Mouse (Mus musculus) heart, adult 8-10 months (tissue): ENCODE measurements at regions not wholly inside any gene's neighbourhood (a gene's known extent, or its start where the extent isn't known, plus 50 kb on each side); places are given as distances from the start of the nearest gene placed in this dataset.

ENCODE experiments used
- DNase-seq: peaks from one replicate; pipeline ENCODE4 v3.0.0; 2022; ENCODE audit warnings: low spot score

DNA sequence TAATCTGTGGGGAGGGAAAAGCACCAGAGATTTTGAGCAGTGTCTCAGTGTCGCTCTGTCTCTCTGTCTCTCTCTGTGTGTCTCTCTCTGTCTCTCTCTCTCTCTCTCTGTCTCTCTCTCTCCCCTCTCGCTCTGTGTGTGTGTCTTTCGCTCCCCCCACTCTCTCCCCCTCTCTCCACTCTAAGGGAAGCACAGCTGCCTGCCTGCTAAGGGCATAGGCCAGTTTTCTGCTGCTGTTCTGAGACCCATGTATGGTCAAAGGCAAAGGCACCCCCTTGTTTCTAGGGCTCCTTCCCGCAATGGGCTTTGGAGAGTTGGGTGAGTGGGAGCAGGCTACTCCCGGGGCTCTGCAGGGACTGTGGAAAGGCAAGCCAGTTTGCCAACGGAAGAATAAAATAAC is 192.2 kb downstream of the Lmo4 start:
- DNase-seq, result no peak

DNA sequence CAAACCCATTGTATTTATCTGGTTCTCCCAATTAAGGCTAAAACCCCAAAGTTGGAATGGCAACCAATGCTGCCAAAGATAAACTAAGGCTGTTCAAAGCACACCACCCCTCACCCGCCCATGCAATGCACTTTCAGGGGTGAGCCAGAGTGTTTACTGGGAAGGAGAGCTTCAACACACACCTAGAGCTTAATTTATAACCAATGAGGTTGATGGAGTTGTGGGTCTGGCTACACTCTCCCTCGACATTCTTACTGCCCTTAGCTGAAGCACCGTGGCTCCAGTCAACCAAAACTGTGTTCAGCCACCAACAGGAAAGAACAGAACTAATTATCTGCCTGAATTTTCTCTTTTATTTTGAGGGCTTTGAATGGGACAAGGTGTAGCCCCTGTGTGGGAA is 192.8 kb downstream of the Lmo4 start:
- DNase-seq, result no peak

DNA sequence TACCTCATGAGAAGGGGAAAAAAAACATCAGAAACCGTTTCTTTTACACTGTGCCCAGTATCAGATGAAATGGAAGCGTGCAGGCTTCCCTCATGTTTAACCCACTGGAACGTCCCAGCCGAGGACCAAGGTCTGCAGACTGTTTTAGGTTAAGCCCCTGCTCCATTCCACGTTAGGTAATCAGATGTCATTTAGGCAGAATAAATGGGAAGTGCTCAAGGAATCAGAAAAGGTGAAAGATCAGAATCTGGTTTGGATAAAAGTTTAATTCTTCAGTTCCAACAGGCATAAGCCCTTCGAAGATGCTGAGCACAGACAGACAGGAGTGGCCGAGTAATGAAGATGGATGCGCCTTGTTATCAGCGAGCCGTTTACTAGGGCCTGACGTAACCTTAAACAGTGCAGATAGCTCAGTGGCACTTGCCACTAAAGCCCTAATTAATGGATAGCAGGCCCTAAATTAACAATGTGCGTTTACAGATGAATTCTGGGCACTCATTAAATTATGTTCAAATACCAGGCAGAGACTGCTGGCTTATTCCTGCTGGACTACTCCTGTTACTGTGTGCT is 193.5 kb downstream of the Lmo4 start:
- DNase-seq, result no peak

DNA sequence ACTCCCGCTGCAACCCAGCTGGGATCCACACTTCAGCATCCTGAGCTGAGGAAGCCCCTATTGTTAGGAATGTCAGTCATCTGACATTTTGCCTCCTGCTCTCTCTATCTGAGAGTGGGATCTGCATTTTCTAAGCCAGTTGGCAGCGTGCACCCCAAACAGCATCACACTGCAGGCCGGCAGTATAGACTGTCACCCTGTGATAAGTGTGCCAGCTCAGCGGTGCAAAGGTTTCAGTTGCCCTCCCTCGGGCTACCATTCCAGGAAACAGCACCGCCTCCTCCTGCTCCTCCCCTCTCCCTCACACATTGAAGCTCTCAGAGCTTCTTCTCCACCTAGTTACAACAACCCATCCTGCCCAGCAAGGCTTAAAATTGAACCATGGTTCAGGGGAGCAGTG is 194.5 kb downstream of the Lmo4 start:
- DNase-seq, result no peak

DNA sequence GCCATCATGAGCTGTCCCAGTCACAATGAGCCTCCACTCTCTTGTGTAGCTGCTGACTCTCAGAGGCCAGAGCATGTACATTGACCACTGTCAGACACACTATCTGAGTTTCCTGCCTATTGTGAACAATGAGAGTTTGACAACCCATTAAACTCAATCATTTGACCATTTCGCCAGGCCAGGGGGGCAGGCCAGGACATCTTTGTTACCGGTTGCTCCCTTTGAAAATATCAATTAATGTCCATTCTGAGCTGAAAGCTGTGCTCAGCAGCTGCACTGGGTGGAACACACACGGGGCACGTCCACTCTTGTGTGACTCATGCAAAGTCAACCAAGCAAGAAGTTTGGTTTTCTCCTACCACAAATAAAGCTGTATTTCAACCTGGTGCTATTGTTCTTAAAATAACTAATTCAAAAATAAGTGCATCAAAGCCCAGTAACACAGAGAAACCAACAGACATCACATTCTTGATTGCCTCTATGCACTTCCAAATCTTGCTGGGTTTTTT is 197.9 kb downstream of the Lmo4 start:
- DNase-seq, result no peak

DNA sequence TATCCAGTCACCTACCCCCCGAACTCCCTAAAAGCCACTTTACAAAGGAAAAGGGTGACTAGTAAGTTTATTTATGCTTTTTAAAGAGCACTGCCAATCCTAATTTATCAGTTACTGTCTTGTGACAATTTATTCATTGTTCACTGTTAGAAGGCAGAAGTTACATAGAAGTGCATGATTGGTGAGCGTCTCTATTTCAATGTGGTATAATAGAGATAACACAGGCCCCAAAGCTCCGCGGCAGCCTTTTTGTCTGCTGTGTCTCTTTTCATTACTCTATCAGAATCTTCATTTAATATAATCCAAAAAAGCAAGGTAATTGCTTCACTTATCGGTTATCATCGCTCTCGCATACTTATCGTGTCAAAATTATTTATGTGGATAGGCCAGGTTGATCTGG is 207.1 kb downstream of the Lmo4 start:
- no peak for DNase-seq

DNA sequence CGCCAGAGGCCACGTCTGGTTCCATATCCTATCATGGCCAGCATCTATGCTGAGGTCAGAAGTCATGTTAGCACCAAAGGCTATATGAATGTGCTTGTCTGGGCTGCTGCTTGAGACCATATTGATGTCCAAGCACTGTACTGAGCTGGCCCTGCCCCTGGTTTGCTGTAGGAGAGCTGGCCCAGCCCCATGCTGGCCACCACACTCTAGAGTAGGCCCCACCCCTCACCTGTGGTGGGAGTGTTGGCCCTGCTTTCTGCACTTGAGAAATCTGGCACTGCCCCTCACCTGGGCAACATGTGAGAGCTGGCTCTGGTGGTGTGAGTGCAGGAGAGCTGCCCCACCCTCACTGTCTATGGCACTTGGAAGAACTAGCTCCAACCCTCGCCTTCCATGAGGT is 210.0 kb downstream of the Lmo4 start:
- no peak for DNase-seq

DNA sequence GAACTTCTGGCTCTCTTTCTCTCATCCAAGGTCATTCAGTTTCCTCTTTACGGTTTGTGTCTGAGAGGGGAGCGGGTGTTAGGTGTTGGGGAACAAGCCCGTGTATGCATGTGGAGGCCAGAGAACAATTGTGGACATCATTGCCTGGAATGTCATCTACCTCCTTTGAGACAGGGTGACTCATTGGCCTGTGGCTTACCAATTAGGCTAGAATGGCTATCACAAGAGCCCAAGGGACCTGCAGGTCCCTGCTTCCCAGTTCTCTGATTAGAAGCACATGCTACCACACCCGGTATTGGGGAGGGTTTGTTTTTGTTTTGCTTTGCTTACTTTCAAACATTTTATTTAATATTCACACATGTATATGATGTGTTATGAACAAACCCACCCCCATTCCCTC is 216.0 kb downstream of the Lmo4 start:
- DNase-seq, result no peak

DNA sequence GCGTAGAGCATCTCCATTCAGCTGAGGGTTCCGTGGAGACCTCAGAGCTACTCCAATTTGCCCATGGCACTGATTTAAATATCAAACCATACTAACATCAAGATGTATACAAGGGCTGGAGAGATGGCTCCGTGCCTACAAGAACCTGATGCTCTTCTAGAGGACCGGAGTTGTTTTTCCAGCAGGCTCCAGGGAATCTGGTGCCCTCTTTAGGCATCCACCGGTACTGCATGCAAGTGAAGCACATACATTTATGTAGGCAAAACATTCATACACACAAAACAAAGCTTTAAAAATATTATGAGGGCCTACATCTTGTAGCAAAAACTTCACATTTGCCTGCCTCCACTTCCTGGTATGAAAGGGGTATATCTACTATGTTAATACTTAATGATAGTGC is 217.0 kb downstream of the Lmo4 start:
- DNase-seq, result no peak

DNA sequence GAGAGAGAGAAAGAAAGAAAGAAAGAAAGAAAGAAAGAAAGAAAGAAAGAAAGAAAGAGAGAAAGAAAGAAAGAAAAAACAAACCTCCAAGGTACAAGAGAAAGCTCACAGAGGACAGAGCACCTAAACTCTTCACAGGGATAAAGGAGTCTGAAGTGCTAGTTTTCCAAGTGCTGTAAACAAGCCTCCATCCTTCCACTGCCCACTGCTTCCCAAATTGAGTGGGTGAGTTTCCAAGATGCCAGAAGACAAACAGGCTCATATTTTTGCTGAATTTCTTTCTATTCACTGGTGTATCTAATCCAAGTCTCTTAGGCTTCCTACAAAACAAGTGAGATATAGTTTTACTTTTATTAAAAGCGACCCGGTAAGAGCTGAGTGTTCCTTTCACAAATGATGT is 218.2 kb downstream of the Lmo4 start:
- DNase-seq, result no peak

DNA sequence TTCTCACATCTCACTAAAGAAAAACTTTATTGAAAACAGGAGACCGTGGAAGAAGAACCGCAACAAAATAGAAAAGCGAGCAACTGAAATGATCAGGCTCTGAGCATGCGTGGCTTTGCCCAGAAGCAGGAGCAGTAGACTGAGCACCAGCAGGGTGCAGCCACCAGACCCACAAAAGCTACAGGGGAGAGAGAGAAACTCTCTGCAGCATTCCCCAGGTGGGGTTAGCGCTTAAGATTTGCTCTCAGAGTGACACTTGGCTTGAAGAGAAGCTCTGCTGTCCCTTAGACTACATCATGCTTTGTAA is 218.9 kb downstream of the Lmo4 start:
- no peak for DNase-seq

DNA sequence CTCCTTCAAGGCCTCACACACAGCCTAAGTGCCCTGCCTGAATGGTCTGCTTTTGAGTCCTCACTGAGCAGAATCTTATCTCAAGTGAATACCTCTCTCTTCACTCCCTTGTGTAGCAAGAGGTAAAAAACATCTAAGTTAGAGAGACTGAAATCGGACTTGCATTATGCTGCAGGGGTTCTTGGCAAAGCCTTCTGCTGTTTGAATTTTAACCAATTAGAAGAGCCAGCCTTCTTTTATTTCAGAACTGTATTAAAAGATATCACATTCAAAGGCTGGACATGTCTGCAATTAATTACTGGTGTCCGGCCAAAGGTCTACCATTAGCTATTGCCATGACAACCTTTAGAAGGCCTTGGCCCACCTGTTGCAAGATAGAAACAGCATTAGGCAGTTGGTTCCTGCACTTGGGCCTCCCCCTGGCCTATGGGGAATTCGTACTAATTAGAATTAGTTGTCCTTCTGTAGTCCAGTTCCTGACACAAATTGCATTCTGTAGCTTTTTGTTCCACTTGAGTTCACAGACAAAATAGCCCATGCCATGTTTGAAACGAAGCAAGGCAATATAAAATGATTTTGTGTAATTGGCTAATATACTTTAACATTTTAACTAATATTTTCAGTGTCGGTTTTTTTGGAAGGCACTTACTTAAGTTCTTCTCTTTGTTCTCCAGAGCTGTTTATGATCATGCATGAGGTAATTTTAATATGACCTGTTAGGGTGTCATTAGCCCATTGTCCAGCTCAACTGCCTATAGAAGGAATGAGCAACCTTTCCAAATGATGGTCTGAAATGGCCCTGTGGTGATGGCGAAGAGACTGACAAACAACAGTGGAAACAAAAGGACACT is 219.4 kb downstream of the Lmo4 start:
- no peak for DNase-seq

DNA sequence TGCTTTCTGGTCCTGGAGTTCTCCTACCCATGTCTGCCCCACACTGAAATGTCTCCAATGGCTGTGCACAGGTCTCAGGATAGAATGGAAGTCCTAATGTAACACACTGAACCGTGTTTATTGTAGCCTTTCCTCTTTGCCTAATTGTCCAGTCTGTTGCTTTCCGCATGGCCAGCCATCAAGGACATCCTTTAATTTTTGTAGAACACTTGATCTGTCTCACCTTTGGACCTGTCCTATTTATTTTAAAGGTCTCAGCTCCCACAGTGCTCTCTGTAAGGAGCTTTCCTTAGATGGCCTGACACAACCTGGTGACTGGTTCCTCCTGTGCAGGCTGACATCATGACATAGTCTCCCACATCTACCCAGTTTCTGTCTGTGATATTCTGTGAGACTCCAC is 226.3 kb downstream of the Lmo4 start:
- no peak for DNase-seq

DNA sequence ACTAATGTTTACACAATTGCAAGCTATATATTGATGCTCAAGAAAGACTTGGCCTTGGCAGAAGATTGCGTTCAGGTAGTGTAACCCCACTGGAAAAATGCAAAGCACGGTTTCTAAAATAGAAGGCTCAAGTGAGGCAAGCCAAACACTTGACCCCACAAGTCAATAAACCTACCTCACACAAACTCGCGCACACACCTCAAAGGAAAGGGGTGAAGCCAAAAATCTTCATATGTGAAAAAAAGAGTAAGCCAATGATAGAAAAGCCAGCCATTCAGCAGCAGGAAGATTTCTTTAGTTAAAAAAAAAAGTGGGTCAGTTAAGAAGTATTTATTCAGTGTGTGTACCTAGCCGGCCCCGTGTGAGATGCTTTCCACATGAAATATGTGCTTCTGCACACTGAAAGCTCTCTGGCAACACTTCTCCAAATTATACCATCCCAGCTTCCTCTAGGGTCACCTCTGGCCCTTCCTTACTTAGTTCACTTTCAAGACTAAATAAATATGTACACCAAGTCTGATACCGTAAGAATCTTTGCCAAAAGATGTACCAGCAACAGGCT is 227.1 kb downstream of the Lmo4 start:
- DNase-seq, result no peak

DNA sequence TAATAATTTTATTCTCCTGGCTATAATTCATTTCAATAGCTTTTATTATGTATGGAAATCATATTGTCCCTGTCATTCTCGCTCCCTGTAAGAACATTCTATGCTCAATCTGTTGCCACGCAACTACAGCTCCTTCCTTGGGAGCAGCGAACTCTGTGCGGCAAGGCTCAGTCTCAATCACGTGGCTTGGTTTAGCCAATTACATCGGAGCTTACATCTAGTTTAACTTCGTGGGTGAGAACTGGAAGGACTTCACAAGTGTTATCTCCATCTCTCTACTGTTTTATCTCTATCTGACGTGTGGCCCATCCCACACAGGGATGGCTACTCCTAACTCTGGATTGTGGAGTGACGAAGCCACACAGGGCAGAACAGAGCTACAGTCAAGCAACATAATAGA is 231.4 kb downstream of the Lmo4 start:
- no peak for DNase-seq

DNA sequence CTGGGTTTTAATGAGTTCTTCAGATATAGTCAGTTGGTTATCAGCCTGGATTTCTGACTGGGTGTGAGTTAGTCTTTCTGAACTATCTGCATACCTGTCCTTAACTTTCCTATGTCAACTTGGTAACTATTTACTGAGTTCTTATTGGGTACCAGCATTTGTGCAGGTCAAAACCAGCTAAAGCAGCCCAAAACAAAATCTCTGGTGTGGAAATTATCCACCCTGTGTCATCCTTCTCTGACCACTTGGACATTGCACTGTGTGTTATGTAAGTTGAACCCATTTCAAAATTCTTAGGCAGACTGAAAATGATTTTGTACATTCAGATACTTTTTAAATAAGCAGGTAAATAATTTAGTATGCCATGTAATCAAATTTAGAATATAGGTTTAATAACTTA is 232.7 kb downstream of the Lmo4 start:
- no peak for DNase-seq

DNA sequence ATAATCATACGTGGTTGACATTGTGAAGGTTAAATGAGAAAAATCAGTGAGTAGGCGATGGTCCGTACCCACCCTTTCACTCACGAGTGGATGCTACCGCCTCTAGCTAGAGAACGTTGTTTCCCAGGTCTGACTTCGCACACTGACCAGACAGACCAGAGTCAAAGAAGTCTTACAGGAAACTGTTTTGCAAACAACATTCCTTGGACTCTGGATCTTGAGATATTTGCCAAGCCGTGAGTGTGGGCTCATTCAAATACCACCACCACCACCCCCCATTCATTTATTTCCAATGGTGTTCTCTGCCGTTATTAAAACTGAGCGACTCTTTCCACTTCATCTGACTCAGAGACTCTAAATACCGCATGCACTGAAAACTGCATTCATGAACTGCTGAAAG is 234.2 kb downstream of the Lmo4 start:
- DNase-seq, result no peak

DNA sequence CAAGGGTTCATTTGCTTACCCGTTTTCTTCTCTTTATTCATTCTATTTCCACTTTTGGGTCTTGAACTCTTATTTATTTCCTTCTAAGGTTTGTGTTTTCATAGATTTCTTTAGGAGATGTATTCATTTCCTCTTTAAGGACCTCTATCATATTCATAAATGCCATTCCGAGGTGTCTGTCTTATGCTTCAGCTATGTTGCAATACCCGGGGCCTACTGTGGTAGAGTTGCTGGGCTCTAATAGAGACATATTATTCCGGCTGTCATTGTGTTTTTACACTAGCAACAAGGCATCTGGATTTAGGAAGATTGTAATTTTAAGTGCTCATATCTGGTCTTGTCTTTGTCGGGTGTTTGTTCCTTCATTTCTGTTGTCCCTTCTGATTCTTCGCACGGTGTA is 249.5 kb downstream of the Lmo4 start:
- DNase-seq, result no peak

DNA sequence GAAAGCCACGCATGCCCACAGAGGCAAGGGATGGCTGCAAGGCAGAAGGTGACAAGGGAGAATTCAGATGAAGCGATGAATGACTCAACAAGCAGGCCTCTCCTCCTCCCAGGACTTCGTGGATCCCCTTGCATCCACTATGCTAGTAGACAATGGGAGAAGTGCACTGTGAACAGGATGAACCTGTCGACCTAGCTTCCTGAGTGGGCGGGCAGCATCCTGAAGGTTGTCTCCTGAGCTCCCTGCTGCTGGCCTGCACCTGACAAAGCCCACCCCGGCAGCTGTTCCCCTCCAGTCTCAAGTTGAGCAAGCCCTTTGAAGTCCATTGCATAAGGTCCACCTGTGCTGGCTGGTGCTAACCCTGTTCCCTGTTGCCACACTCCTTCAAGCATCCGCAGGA is 250.2 kb downstream of the Lmo4 start:
- no peak for DNase-seq

DNA sequence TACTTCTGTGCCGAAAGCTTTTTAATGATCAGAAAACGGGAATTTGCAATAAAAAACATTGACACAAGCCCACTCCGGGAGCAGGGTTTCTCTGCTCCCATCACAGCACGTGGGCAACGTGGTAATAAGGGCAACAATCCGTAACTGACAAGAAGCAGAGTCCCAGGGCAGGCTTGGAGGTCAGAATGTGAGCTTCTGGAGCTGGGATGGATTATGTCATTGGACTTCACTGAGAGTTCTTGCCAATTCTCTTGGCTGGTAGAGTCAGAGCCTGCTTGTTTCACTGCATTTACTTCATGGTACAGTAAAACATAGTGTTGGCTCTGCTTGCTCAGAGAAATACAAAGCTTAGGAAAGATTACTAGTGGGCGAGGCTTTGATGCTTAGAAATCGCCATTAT is 252.7 kb downstream of the Lmo4 start:
- DNase-seq, result no peak

DNA sequence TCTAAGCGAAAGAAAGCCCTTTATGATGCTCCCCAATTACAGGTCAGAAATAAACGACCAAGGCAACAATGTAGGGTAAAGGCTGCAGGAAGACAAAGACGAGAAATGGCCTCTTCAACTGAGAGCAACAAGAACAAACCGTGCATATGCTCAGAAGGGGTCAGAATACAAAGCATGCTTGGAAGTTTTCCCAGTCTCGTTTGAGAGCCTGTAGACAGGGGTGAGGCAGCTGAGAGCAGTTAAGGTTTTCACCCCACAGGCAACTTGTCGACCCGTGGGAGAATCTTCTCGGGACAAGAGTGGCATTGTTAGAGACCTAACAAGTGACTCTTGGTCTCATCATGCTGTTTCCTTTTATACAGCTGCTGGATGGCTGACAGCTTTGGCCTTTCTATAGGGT is 255.4 kb downstream of the Lmo4 start:
- DNase-seq, result no peak

DNA sequence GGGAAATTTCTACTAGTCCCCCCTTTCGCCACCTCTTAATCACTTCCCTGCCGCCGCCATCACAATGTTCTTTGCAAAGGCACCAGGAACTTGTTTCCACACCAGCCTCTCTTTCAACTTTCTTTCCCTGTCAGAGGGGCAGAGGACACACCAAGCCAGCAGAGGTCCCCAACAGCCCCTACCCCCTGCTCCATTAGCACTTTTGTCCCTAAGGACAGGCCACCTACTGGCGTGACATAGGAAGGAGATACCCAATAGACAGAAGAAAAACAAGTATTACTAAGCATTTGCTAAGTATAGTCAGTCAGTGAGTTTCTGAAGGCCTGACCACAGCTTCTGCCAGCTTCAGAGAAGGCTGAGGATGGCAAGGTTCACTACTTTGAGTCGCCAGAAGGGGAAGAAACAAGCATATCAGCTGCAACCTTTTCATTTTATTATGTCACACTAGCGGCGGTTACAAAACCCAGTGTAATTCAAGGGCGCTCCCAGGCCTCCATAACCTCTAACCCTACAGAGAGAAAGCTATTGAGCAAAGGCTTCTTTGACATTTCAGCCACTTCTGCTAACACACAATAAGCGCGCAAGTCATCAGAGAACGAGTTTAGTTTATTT is 255.9 kb downstream of the Lmo4 start:
- DNase-seq, result no peak

DNA sequence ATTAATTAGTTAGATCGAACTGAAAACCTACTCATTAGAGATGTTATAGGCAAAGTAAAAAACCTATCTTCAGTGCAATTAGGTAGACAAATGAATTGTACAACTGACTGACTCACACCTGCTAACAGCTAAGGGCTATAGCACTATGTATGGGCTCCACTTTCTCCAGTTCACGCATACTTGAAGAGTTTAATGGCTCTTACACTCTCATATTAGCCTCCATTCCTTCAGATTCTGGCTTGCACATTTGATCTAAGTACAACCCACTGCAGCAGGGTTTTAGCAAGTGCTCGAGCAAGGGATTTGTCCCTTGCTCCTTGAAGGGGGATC is 257.1 kb downstream of the Lmo4 start:
- DNase-seq, result no peak
